Mouse (Mus musculus): ENCODE measurements around the gene Lcorl. TPM values are rescaled to one million over a fixed set of nuclear protein-coding genes. Genes with fewer than 3 reads are reported as not detected.
"Not testable (repeated sequence)": the region's sequence is repeated elsewhere in the genome, so short reads cannot be mapped to it uniquely, and the experiment has no call there.

The Lcorl gene
- polyA plus RNA-seq, 2 experiments from 2014 or later = 13.1 to 19.3 TPM

GRCm38 (mm10) chr5:45706811-45707210, 150.6 kb downstream of the Lcorl start:
- no peak for ATAC-seq

DNA sequence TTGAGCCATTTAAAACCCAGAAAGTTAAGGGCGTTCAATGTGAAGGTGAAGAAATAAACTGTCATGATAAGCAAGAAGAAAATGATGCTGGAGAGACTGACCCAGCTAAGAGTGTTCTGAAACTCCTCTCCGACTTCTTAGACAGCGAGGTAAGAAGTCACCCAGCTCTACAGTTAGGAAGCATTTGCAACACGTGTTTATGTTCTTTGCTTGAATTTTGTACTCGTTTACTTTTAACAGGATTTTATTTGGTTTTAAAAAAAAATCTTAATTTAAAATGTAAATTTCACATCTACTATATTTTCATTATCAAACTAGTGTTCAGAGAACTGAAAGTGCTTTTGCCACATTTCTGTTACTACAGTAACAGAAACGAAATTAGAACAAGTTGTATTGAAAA, 165.7 kb downstream of the Lcorl start:
- ATAC-seq = no peak

DNA sequence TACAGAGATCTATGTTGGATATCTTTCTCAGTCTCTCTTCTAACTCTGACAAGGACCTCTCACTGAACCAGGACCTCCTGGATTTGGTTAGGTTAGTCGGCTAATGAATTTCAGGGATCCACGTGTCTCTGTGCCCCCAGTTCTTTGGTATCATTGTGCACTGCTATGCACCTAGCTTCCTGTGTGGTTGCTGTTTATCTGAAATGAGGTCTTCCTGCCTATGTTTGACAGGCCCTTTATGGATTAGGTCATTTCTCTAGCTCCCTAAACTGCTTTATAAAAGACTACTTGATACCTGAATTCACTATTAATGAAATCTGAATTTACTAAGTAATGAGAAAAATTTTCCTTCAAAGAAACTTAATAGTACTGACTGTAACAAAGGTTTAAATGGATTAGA, 166.6 kb downstream of the Lcorl start:
- ATAC-seq = peak; percentile 56

- ATAC-seq = no peak
Measured at GRCm38 (mm10) chr5:45689152-45689551, 168.3 kb downstream of the Lcorl start.

DNA sequence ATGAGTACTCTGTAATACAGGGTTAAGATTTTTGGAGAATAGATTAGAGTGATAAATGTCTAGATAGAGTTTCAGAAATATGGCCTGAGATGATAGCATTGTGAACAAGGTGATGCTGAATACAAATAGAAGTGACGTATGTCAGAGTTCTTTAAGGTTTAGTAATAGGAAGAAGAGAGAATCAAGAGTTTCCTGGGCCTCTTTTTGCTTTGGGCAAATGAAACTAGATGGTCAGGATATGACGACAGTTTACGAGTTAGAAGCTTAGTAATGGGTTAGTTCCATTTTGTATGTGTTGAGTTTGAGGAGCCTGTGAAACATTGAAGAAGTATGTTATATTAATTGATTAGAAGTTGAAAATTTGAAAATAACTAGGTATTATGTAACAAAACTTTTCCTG, 171.2 kb downstream of the Lcorl start:
- peak; percentile 27 for ATAC-seq

- ATAC-seq = peak; percentile 60
Measured at GRCm38 (mm10) chr5:45685243-45685642, 172.2 kb downstream of the Lcorl start.

DNA sequence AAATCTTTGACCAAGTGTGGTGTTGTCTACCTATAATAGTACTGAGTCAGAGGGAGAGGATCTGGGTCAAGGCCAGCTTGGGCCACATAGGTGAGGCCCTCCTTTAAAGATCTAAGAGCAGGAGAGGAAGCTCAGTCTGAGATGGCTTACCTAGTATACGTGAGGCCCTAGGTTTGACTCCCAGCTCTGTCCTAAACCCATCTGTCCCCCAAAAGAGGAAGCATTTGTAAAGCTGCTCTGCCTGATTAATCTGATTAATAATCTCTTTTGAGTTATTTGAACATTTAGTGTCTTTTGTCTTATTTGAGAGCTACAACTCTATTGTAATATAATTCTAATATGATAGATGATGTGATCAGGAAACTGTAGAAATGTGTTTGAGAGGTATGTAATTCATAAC, 174.0 kb downstream of the Lcorl start:
- no peak for ATAC-seq

GRCm38 (mm10) chr5:45679955-45680354, 177.5 kb downstream of the Lcorl start:
- no peak for ATAC-seq

DNA sequence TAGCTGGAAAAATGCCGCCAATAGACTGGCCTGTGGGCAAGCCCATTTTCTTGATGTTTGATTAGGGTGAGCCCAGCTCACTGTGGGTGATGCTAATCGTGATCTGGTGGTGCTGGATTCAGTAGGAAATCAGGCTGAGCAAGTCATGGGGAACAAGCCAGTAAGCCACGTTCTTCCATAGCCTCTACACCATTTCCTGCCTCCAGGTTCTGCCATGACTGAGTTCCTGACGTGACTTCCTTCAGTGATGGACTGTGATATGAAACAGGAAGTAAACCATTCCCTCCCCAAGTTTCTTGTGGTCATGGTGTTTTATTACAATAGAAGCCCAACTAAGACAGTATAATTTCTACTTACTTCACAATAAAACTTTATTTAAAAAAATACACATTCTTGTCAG, 179.8 kb downstream of the Lcorl start:
- ATAC-seq = no peak

GRCm38 (mm10) chr5:45675032-45675431, 182.4 kb downstream of the Lcorl start:
- peak; percentile 73 for ATAC-seq

- ATAC-seq = no peak
Measured at GRCm38 (mm10) chr5:45670894-45671494, 186.4 kb downstream of the Lcorl start.

DNA sequence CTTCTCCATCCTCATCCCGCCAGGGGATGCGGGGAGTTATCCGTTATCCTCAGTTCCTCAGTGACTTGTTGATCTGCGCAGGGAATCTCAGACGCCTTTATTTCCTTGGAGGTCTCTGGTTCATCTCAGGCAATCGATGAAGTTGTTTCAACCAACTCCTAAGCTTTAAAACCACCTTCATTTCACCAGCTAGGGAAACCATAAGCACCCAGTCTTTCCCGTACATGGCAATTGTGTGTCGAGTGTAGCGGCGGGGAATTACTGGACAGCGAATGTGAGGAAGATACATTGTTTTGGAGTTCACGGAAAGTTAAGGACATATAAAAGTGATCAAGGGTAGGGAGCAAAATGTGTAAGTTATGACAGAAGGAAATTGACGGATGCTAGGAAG, 187.1 kb downstream of the Lcorl start:
- ATAC-seq = no peak

- ATAC-seq = peak; percentile 92
Measured at GRCm38 (mm10) chr5:45669598-45670279, 187.7 kb downstream of the Lcorl start, which contains the start of gene Ncapg. Ncapg (plus strand) TSS chr5:45669919.

- peak; percentile 4 for ATAC-seq
Measured at GRCm38 (mm10) chr5:45669234-45669597, 188.2 kb downstream of the Lcorl start.

- no peak for ATAC-seq
Measured at GRCm38 (mm10) chr5:45668831-45669230, 188.6 kb downstream of the Lcorl start.

GRCm38 (mm10) chr5:45668324-45668723, 189.1 kb downstream of the Lcorl start:
- ATAC-seq = no peak

DNA sequence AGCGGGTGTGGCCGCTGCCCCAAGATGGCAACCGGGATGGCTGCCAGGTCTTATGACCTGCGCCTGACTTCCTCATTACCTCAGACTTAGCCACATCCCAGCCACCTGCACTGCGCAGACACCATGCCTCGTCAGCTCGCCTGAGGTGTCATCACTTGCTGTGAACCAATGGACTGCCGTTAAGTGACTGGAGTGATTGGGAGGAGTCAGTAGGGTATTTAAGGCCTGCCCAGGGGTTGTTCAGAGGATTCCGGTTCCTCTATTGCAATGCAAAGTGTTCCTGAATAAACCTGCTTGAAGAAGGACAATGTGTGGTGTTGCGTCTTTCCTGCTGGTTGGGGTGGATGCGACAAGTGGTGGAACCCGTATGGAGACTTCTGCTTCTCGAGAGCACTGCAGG, 199.0 kb downstream of the Lcorl start:
- ATAC-seq = not testable (repeated sequence)

- no peak for ATAC-seq
Measured at GRCm38 (mm10) chr5:45651026-45651703, 206.2 kb downstream of the Lcorl start.

Other genes with a start within 250 kb of the Lcorl start
- gene Fam184b, start 218.0 kb downstream of the Lcorl start, polyA plus RNA-seq (2017; shearing (Covaris generic)) = under 1 TPM in 1 of 2 experiments, not detected in 1; 0.25 TPM
- gene Ncapg, start 187.7 kb downstream of the Lcorl start, polyA plus RNA-seq (2017; shearing (Covaris generic)) = 10 to 100 TPM; 20.7 to 27.0 TPM